Mouse (Mus musculus) heart, adult 2 months (tissue): ENCODE data around the gene Chmp2b.

Source experiments
- CTCF ChIP-seq: fragments of 200-600 bp; IDR thresholded peaks from 2 replicates; pipeline ENCODE4 v1.8.1; 2022; ENCODE audit warnings: antibody characterized with exemption, mild to moderate bottlenecking, moderate library complexity
- POLR2A ChIP-seq: fragments of 200-500 bp; IDR thresholded peaks from 2 replicates; pipeline ENCODE4 v1.6.1; 2011; ENCODE audit warnings: mild to moderate bottlenecking, low read depth, low read length, control low read depth; ENCODE audit not compliant: insufficient read depth

- TF ChIP-seq CTCF (no peak), POLR2A (no peak)
Measured at GRCm38 (mm10) chr16:65564306-65564705, 1.8 kb upstream of the Chmp2b start.
